Mouse (Mus musculus) myocyte (in vitro differentiated cells): Measurements from ENCODE around the gene Atox1. TPM values are rescaled to one million over a fixed set of nuclear protein-coding genes. Genes with fewer than 3 reads are reported as not detected.

ENCODE experiments used
- H3K27me3 ChIP-seq: one replicate; pipeline ENCODE4 v1.6.1; 2011; ENCODE audit not compliant: control insufficient read depth, insufficient read depth, insufficient read length
- H3K36me3 ChIP-seq: one replicate; pipeline ENCODE4 v1.6.1; 2011; ENCODE audit not compliant: control insufficient read depth, insufficient read depth
- H3K4me2 ChIP-seq: one replicate; pipeline ENCODE4 v1.6.1; 2011; ENCODE audit warnings: low read depth, control low read depth
- H3K4me3 ChIP-seq: one replicate; pipeline ENCODE4 v1.5.1; 2011; ENCODE audit warnings: mild to moderate bottlenecking, control low read depth, moderate library complexity
- H3K79me2 ChIP-seq: one replicate; pipeline ENCODE4 v1.6.1; 2011; ENCODE audit not compliant: control insufficient read depth, insufficient read depth
- H3ac ChIP-seq: one replicate; pipeline ENCODE4 v1.6.1; 2011; ENCODE audit not compliant: control insufficient read depth, insufficient read length
- CEBPB ChIP-seq: IDR thresholded peaks from 2 replicates; pipeline ENCODE4 v1.6.1; 2011; ENCODE audit warnings: mild to moderate bottlenecking, moderate library complexity; ENCODE audit not compliant: poor library complexity, insufficient read depth, severe bottlenecking
- E2F4 ChIP-seq: IDR thresholded peaks from one replicate; pipeline ENCODE4 v1.6.1; 2011; ENCODE audit warnings: mild to moderate bottlenecking, control low read depth, moderate library complexity; ENCODE audit not compliant: insufficient read depth
- MAX ChIP-seq: IDR thresholded peaks from one replicate; pipeline ENCODE4 v1.6.1; 2011; ENCODE audit warnings: low read depth, mild to moderate bottlenecking, control low read depth
- MYOD1 ChIP-seq, 3 experiments: IDR thresholded peaks; one replicate each; pipeline ENCODE4 v1.6.1; 2011; ENCODE audit warnings: control low read depth in 2 of 3, low read depth in 2 of 3, mild to moderate bottlenecking in 2 of 3, moderate library complexity in 1 of 3; ENCODE audit not compliant: insufficient read length in 2 of 3, control insufficient read depth in 1 of 3
- MYOG ChIP-seq, 3 experiments: IDR thresholded peaks; one replicate each; pipeline ENCODE4 v1.6.1; 2011; ENCODE audit warnings: control low read depth in 2 of 3, low read depth in 2 of 3, mild to moderate bottlenecking in 2 of 3; ENCODE audit not compliant: insufficient read length in 2 of 3, control insufficient read depth in 1 of 3, insufficient read depth in 1 of 3
- POLR2A ChIP-seq: IDR thresholded peaks from one replicate; pipeline ENCODE4 v1.6.1; 2011; ENCODE audit warnings: low read depth, mild to moderate bottlenecking, control low read depth, moderate library complexity; ENCODE audit not compliant: insufficient read length
- POLR2AphosphoS2 ChIP-seq: IDR thresholded peaks from one replicate; pipeline ENCODE4 v1.6.1; 2011; ENCODE audit warnings: low read depth, control low read depth; ENCODE audit not compliant: insufficient read length
- REST ChIP-seq: IDR thresholded peaks from one replicate; pipeline ENCODE4 v1.6.1; 2011; ENCODE audit warnings: mild to moderate bottlenecking, control low read depth, moderate library complexity; ENCODE audit not compliant: insufficient read depth, insufficient read length
- SRF ChIP-seq: IDR thresholded peaks from one replicate; pipeline ENCODE4 v1.6.1; 2011; ENCODE audit warnings: low read depth; ENCODE audit not compliant: control insufficient read depth, insufficient read length
- TCF12 ChIP-seq: IDR thresholded peaks from one replicate; pipeline ENCODE4 v1.6.1; 2011; ENCODE audit warnings: mild to moderate bottlenecking, control low read depth; ENCODE audit not compliant: poor library complexity, insufficient read depth, severe bottlenecking
- TCF3 ChIP-seq: IDR thresholded peaks from one replicate; pipeline ENCODE4 v1.6.1; 2011; ENCODE audit warnings: low read depth, control low read depth; ENCODE audit not compliant: insufficient read length
- USF1 ChIP-seq: IDR thresholded peaks from one replicate; pipeline ENCODE4 v1.6.1; 2011; ENCODE audit warnings: low read depth, mild to moderate bottlenecking, control low read depth, moderate library complexity
- polyA plus RNA-seq: library from polyadenylated mRNA; unstranded; fragments of >200 nt; fragmentation: generic; extraction: Trizol; gene quantifications from one replicate; pipeline ENCODE4 v1.2.1, GENCODE M21; 2012; ENCODE audit warnings: missing spikeins

The Atox1 gene
- polyA plus RNA-seq, 1 experiment, result 264 TPM

- H3K4me2 ChIP-seq, result peak overlapping the region; percentile 95
- peaks cover 40% of the 10 kb centered on the region for H3K36me3 ChIP-seq
- no peak overlapping the region for H3ac ChIP-seq
- no peaks in the 10 kb centered on the region for H3K27me3 ChIP-seq
- H3K4me3 ChIP-seq, result no peak overlapping the region
- peaks cover 81% of the 10 kb centered on the region for H3K79me2 ChIP-seq
- TF ChIP-seq E2F4 (no peak), USF1 (no peak), POLR2AphosphoS2 (peak; percentile 36)
Observed at GRCm38 (mm10) chr11:55412680-55413415, 48.2 kb downstream of the Atox1 start.

- no peak overlapping the region for H3K4me3 ChIP-seq
- H3K27me3 ChIP-seq, result no peaks in the 10 kb centered on the region
- peak overlapping the region; percentile 95 for H3K4me2 ChIP-seq
- peaks cover 46% of the 10 kb centered on the region for H3K36me3 ChIP-seq
- no peak for TF ChIP-seq POLR2A
- TF ChIP-seq USF1, result no peak
- no peak for TF ChIP-seq TCF3
- no peak for TF ChIP-seq CEBPB
- no peak for TF ChIP-seq MYOD1 (IDR thresholded peaks at IDR 0.05; ENCODE audit: control insufficient read depth in 1 of 3, insufficient read length in 2 of 3, low read depth in 2 of 3)
- no peak for TF ChIP-seq MYOG (IDR thresholded peaks at IDR 0.05; ENCODE audit: control insufficient read depth in 1 of 3, insufficient read depth in 1 of 3, insufficient read length in 2 of 3, low read depth in 2 of 3)
- TF ChIP-seq REST, result no peak
- TF ChIP-seq MAX, result no peak
- no peak for TF ChIP-seq SRF
- TF ChIP-seq POLR2AphosphoS2, result no peak
- no peak overlapping the region for H3ac ChIP-seq
- H3K79me2 ChIP-seq, result peaks cover 73% of the 10 kb centered on the region
Observed at GRCm38 (mm10) chr11:55412034-55412433, 49.0 kb downstream of the Atox1 start.

GRCm38 (mm10) chr11:55410502-55410901 is 50.5 kb downstream of the Atox1 start:
- Histone ChIP-seq H3K36me3 (peaks cover 58% of the 10 kb centered on the region), H3ac (no peak overlapping the region), H3K27me3 (no peaks in the 10 kb centered on the region), H3K4me2 (peak overlapping the region; percentile 21), H3K4me3 (no peak overlapping the region), H3K79me2 (peaks cover 57% of the 10 kb centered on the region)
- no peak for TF ChIP-seq E2F4

GRCm38 (mm10) chr11:55410005-55410404 is 51.0 kb downstream of the Atox1 start:
- peaks cover 55% of the 10 kb centered on the region for H3K79me2 ChIP-seq
- no peak for TF ChIP-seq REST
- no peak for TF ChIP-seq E2F4
- TF ChIP-seq USF1, result no peak
- no peak for TF ChIP-seq MYOD1 (IDR thresholded peaks at IDR 0.05; ENCODE audit: control insufficient read depth in 1 of 3, insufficient read length in 2 of 3, low read depth in 2 of 3)
- TF ChIP-seq POLR2A, result no peak
- no peak for TF ChIP-seq TCF12
- TF ChIP-seq POLR2AphosphoS2, result no peak
- TF ChIP-seq CEBPB, result no peak
- TF ChIP-seq MAX, result no peak
- TF ChIP-seq TCF3, result no peak
- no peak for TF ChIP-seq MYOG (IDR thresholded peaks at IDR 0.05; ENCODE audit: control insufficient read depth in 1 of 3, insufficient read depth in 1 of 3, insufficient read length in 2 of 3, low read depth in 2 of 3)
- TF ChIP-seq SRF, result no peak
- H3ac ChIP-seq, result no peak overlapping the region
- no peaks in the 10 kb centered on the region for H3K27me3 ChIP-seq
- no peak overlapping the region for H3K4me3 ChIP-seq
- no peak overlapping the region for H3K4me2 ChIP-seq
- H3K36me3 ChIP-seq, result peaks cover 63% of the 10 kb centered on the region

- Histone ChIP-seq H3K27me3 (no peaks in the 10 kb centered on the region), H3K4me2 (no peak overlapping the region), H3K4me3 (no peak overlapping the region), H3K79me2 (peaks cover 33% of the 10 kb centered on the region), H3K36me3 (peaks cover 79% of the 10 kb centered on the region), H3ac (no peak overlapping the region)
- TF ChIP-seq POLR2A (peak; percentile 42), USF1 (no peak), E2F4 (no peak), SRF (no peak), MYOD1 (IDR thresholded peaks at IDR 0.05; ENCODE audit: control insufficient read depth in 1 of 3, insufficient read length in 2 of 3, low read depth in 2 of 3) (no peak), POLR2AphosphoS2 (peak; percentile 50), MAX (no peak), TCF3 (no peak), TCF12 (no peak), MYOG (IDR thresholded peaks at IDR 0.05; ENCODE audit: control insufficient read depth in 1 of 3, insufficient read depth in 1 of 3, insufficient read length in 2 of 3, low read depth in 2 of 3) (no peak), CEBPB (no peak), REST (no peak)
Observed at GRCm38 (mm10) chr11:55407133-55407532, 53.9 kb downstream of the Atox1 start.
